Mouse (Mus musculus): ENCODE measurements around the gene Hsd17b1. TPM values are rescaled to one million over a fixed set of nuclear protein-coding genes. Genes with fewer than 3 reads are reported as not detected.

The Hsd17b1 gene
- total RNA-seq, 2 experiments from 2014 or later, result 0.18 TPM; not detected in 1

GRCm38 (mm10) chr11:101051051-101051493, 27.1 kb upstream of the Hsd17b1 start:
- Histone ChIP-seq H3K27ac (peak overlapping the region; percentile 82; the same call in 1 of the 2 replicates), H3K4me3 (no peak overlapping the region)
- no peak for DNase-seq
- no peak for TF ChIP-seq CTCF (IDR thresholded peaks at IDR 0.05)
- intact Hi-C loops (cut with DNase I), result no loop called here

DNA sequence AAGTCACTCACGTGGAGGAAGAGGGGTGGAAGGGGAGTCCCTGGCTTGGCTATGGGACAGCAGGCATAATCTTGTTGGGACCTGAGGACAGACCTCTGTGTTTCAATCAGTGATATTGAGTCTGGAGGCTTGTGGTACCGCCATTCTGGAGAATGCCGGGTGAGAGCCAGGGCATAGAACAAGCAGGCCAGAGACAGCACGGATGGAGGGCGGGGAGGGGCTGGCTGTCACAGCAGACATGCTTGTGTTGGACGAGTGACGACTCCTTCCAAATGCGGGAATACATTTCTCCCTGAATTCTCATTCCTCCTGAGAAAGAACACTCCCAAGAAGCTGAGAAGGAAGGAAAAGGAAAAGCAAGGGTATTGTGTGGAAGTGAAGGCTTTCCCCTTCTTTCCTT, 26.6 kb upstream of the Hsd17b1 start:
- TF ChIP-seq CTCF (IDR thresholded peaks at IDR 0.05), result no peak
- H3K4me3 ChIP-seq, result no peak overlapping the region
- intact Hi-C loops (cut with DNase I), result no loop called here
- H3K27ac ChIP-seq, result peak overlapping the region; percentile 82
- DNase-seq, result no peak

DNA sequence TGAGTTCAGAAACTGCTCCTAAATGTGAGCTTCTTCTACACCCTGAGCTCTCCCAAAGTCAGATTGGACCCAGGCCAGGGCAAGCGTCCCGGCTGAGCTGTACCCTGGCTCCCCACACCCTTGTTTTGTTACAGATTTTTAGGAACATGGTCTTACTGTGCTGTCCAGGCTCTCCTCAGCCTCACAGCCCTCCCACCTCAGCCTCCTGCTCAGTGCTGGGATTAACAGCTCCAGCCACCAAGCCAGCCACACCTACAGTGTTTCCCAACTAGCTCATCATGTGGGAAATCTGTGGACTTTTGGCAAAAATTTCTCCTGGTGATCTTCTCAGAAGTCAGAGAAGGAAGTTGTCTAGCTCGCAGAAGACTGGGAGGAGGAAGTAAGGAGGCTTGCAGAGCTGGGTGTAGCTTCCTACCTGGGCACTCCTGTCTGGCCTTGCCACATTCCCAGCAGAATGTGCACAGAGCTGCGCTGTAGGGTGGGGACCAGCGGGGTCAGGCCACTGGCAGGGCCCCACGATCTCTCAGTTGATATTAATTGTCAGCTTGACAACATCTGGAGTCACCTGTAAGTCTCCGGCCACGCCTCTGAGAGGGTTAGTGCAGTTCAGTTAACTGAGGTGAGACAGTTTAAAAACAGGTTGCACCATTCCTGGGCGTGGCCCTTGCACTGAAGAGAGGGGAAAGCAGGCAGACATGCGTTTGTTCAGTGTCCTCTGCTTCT, 25.3 kb upstream of the Hsd17b1 start:
- intact Hi-C loops (cut with DNase I), result no loop called here
- Histone ChIP-seq H3K27ac (peak overlapping the region; percentile 82), H3K4me3 (no peak overlapping the region)
- no peak for TF ChIP-seq CTCF (IDR thresholded peaks at IDR 0.05)
- peak; percentile 89 for DNase-seq

DNA sequence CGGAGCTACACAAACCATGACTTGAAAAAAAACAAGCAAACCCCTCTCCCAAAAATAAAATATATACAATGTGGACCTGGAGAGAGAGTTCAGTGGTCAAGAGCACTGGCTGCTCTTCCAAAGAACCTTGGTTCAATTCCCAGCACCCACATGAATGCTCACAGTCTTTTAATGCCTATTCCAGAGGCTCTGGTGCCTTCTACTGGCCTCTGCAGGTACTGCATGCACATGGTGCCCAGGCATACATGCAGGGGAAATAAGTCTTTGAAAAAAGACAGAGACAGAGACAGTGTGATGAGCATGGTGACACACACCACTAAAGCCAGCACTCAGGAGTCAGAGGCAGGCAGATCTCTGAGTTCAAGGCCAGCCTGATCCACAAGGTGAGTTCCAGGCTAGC, 24.2 kb upstream of the Hsd17b1 start:
- DNase-seq, result no peak
- Histone ChIP-seq H3K4me3 (no peak overlapping the region), H3K27ac (no peak overlapping the region)
- intact Hi-C loops (cut with DNase I), result no loop called here
- TF ChIP-seq CTCF (IDR thresholded peaks at IDR 0.05), result peak; percentile 52

DNA sequence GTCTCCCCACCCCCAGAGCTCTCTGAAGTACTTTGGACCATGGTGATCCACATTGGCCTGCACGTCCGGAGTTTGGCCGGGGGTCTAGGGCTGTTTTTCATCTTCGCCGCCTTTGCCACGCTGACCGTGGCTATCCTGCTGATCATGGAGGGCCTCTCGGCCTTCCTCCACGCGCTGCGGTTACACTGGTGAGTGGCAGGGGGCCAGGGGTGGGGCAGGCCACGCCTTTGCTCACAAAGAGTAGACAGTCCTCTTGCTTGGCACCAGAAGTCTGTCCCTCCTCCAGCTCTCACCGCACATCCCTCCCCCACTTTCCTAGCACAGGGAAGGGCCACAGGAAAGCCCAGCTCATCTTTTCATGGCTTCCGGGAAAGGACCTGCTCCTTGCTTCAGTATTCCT, 22.8 kb upstream of the Hsd17b1 start:
- Histone ChIP-seq H3K4me3 (no peak overlapping the region), H3K27ac (peak overlapping the region; percentile 95)
- TF ChIP-seq CTCF (IDR thresholded peaks at IDR 0.05), result no peak
- intact Hi-C loops (cut with DNase I), result no loop called here
- DNase-seq, result no peak

GRCm38 (mm10) chr11:101056885-101057284, 21.3 kb upstream of the Hsd17b1 start:
- Histone ChIP-seq H3K4me3 (0 out of 2 replicates have a peak overlapping the region, but pooled peaks have one; percentile 3), H3K27ac (peak overlapping the region; percentile 95)
- intact Hi-C loops (cut with DNase I), result loop anchor here (1.0 kb wide), 1 partner anchor 74 kb away; no protein-coding TSS in a partner anchor
- peak; percentile 80 for DNase-seq
- TF ChIP-seq CTCF (IDR thresholded peaks at IDR 0.05), result no peak

DNA sequence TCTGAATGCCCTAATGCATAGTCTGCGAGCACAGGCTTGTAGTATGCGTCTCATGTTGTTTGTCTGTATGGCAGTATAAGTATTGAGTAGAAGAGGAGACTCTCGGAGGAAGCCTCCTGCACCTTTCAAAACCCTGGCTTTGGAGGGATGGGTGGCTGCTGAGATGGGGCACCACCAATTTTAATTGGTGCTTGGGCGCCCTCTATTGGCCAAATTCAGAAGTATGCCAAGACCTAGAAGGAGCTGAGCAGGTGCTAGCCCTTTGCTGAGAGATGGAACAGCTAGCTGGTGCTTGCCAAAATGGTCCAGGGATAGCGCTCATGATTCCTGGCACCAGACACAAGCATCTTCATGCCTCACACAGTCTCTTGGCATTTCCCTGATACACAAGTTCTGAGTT, 20.4 kb upstream of the Hsd17b1 start:
- TF ChIP-seq CTCF (IDR thresholded peaks at IDR 0.05), result peak; percentile 90

DNA sequence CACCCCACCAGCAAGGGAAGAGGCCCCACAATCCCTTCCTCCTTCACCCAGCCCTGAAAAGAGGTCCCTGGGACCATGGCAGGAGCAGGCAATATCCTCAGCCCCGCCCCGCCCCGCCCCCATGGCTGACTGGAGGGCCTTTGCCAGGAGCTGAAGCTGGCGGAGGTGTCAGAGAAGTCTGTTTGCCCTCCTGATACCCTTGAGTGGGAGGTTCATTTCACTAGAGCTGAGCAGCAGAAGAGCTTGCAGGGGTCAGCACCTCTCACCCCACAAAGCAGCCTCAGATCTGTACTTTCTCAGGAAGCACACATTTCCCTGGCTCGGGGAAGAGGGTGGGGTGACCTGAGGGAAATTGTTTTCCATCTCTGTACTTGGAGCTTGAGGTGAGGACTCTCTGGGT, 19.5 kb upstream of the Hsd17b1 start:
- intact Hi-C loops (cut with DNase I), result loop anchor here (2.0 kb wide), 1 partner anchor 166 kb away; no protein-coding TSS in a partner anchor
- peak overlapping the region; percentile 95 for H3K27ac ChIP-seq
- DNase-seq, result peak; percentile 64
- peak overlapping the region; percentile 36 for H3K4me3 ChIP-seq
- TF ChIP-seq CTCF (IDR thresholded peaks at IDR 0.05), result no peak

More for the DNA sequence above, 20.4 kb upstream of the Hsd17b1 start:
- Histone ChIP-seq H3K27ac (peak overlapping the region; percentile 95), H3K4me3 (no peak overlapping the region)
- peak; percentile 92 for DNase-seq
- intact Hi-C loops (cut with DNase I), result loop anchor here (1.0 to 2.0 kb wide), 2 partner anchors 75 to 165 kb away; no protein-coding TSS in a partner anchor

DNA sequence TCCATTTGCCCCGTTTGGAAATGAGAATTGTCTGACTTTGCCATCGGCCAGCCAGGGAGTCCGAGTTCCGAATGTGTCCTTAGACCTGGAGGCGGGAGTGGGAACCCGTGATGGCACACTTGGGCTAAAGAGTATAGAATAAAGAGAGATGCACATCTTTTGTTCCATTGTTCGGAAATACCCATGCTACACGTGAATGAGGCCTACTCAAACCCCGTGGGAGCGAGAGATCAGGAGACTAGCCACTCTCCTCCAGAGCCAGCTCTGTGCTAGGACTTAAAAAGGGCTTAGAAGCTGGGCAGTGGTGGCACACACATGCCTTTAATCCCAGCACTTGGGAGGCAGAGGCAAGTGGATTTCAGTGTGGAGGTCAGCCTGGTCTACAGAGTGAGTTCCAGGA, 18.7 kb upstream of the Hsd17b1 start:
- peak; percentile 23 for DNase-seq
- no peak for TF ChIP-seq CTCF (IDR thresholded peaks at IDR 0.05)

DNA sequence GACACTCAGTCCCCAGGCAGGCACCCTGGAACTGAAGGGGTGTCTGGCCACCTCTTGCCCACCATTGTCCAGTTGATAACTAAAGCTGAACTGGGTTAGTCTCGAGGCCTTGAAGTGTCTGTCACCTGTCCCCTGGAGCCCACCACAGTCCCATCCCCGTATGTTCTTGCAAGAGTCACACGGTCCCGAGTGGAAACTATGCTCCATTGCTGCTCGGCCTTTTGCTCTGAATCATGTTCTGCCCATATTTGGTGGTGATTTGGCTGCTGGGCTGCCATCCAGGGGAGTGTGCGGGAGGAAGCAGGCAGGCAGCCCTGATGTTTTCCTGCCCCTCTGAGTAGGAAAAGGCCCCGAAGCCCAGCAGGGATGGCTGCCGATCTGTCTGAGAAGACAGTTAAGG, 18.1 kb upstream of the Hsd17b1 start:
- peak overlapping the region; percentile 95 for H3K27ac ChIP-seq
- peak overlapping the region; percentile 54 for H3K4me3 ChIP-seq
- peak; percentile 85 for DNase-seq
- intact Hi-C loops (cut with DNase I), result loop anchor here (10.0 kb wide), 1 partner anchor 345 kb away; the partner anchor contains the start of genes Hspb9 and Kat2a
- TF ChIP-seq CTCF (IDR thresholded peaks at IDR 0.05), result no peak

More for the DNA sequence above, 18.7 kb upstream of the Hsd17b1 start:
- intact Hi-C loops (cut with DNase I), result loop anchor here (2.0 kb wide), 1 partner anchor 167 kb away; no protein-coding TSS in a partner anchor
- Histone ChIP-seq H3K27ac (peak overlapping the region; percentile 95), H3K4me3 (peak overlapping the region; percentile 23; the same call in 1 of the 2 replicates)

DNA sequence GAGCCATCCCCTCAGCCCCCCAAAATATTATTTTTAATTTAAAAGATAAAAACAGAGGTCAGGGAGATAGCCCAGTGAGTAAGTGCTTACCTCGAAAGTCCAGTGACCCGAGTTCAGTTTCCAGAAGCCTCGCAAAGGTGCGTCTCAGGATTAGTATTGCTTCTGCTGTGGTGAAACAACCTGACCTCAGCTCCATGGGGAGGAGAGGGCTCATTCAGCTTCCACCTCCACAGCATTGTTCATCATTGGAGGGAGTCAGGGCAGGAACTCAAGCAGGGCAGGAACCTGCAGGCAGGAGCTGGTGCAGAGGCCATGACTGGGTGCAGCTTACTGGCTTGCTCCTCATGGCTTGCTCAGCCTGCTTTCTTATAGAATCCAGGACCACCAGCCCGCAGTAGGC, 17.2 kb upstream of the Hsd17b1 start:
- Histone ChIP-seq H3K4me3 (no peak overlapping the region), H3K27ac (peak overlapping the region; percentile 95)
- no peak for TF ChIP-seq CTCF (IDR thresholded peaks at IDR 0.05)
- intact Hi-C loops (cut with DNase I), result loop anchor here (10.0 kb wide), 1 partner anchor 346 kb away; the partner anchor contains the start of genes Hspb9 and Kat2a
- peak; percentile 20 for DNase-seq

DNA sequence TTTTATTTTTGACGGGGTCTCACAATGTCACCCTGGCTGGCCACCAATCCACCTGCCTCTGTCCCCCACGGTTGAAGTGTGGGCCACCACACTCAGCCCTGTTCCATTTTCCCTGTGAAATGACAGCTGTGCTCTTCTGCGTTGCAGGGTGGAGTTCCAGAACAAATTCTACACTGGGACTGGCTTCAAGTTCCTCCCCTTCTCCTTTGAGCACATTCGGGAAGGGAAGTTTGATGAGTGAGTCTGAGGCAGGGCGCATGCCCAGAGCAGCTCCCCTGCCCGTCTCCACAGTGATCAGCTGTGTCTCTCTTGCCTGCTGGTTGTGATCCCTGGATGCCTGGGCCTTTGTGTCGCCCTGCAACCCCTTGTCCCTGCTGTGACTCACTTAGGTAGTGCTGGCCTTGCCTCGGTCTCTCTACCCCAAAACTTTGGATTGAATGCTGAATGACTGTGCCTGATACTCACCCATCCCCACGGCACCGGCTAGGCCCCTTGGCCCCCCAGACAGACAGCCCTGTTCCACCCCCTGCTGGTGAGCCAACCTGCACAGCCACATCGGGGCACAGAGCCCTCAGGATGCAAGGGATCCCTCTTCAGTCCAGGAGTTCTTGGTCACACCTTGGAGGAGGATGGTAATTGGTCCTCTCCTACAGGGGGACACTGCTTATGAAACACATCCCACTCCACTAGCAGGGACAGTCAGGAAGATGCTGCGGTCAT, 15.9 kb upstream of the Hsd17b1 start:
- peak; percentile 78 for DNase-seq
- no peak for TF ChIP-seq CTCF (IDR thresholded peaks at IDR 0.05)
- Histone ChIP-seq H3K27ac (peak overlapping the region; percentile 95), H3K4me3 (peak overlapping the region; percentile 41; the same call in 1 of the 2 replicates)
- intact Hi-C loops (cut with DNase I), result loop anchor here (10.0 kb wide), 1 partner anchor 348 kb away; the partner anchor contains the start of genes Hspb9 and Kat2a
